Mouse (Mus musculus) heart, embryonic 12.5 days (tissue): ENCODE data around the gene Bfar. TPM values are rescaled to one million over a fixed set of nuclear protein-coding genes. Genes with fewer than 3 reads are reported as not detected.
"Not testable (repeated sequence)": the region's sequence is repeated elsewhere in the genome, so short reads cannot be mapped to it uniquely, and the experiment has no call there.

Experiments
- ATAC-seq: fragments of 200-750 bp; cut with Nextera tagmentation; 2 replicates; pipeline ENCODE4 v1.8.0; 2017; ENCODE audit warnings: moderate TSS enrichment, moderate library complexity; ENCODE audit not compliant: insufficient number of reproducible peaks, low FRiP score
- H3K27ac ChIP-seq: fragments of 300-500 bp; sonication (generic); 2 replicates; pipeline ENCODE4 v1.5.1; 2016; ENCODE audit warnings: mild to moderate bottlenecking, moderate library complexity; ENCODE audit not compliant: poor library complexity, severe bottlenecking
- H3K27me3 ChIP-seq: fragments of 300-500 bp; sonication (generic); replicated peaks from 2 replicates; pipeline ENCODE4 v1.6.1; 2016; ENCODE audit warnings: mild to moderate bottlenecking, moderate library complexity
- H3K36me3 ChIP-seq: fragments of 300-500 bp; sonication (generic); 2 replicates; pipeline ENCODE4 v1.6.1; 2016; ENCODE audit warnings: mild to moderate bottlenecking, moderate library complexity
- H3K4me1 ChIP-seq: fragments of 300-500 bp; sonication (generic); replicated peaks from 2 replicates; pipeline ENCODE4 v1.6.1; 2016; ENCODE audit warnings: mild to moderate bottlenecking
- H3K4me2 ChIP-seq: fragments of 300-500 bp; sonication (generic); 2 replicates; pipeline ENCODE4 v1.6.1; 2016; ENCODE audit warnings: mild to moderate bottlenecking, moderate library complexity
- H3K4me3 ChIP-seq: fragments of 300-500 bp; sonication (generic); 2 replicates; pipeline ENCODE4 v1.5.1; 2016; ENCODE audit warnings: mild to moderate bottlenecking
- H3K9ac ChIP-seq: fragments of 300-500 bp; sonication (generic); 2 replicates; pipeline ENCODE4 v1.6.1; 2016; ENCODE audit warnings: mild to moderate bottlenecking, moderate library complexity
- H3K9me3 ChIP-seq: fragments of 300-500 bp; sonication (generic); replicated peaks from 2 replicates; pipeline ENCODE4 v1.6.1; 2016; ENCODE audit warnings: mild to moderate bottlenecking, moderate library complexity
- WGBS: fragments of 180-500 bp; shearing (Covaris S2); methylation state at CpG from one replicate; pipeline ENCODE4 v1.1.7; 2016; 5-methylcytosine and 5-hydroxymethylcytosine counted together
- polyA plus RNA-seq: library from polyadenylated mRNA; unstranded; fragments of >200 nt; fragmentation: Nextera tagmentation; extraction: Ambion mirVana; gene quantifications from 2 replicates; pipeline ENCODE4 v1.2.1, GENCODE M21; 2016

Gene Bfar
- polyA plus RNA-seq, 1 experiment from 2014 or later = 30.5 TPM

GRCm38 (mm10) chr16:13722937-13723336, 51.3 kb downstream of the Bfar start:
- no peak overlapping the region for H3K4me3 ChIP-seq
- no peaks in the 10 kb centered on the region for H3K27me3 ChIP-seq
- no peaks in the 10 kb centered on the region for H3K36me3 ChIP-seq
- H3K27ac ChIP-seq = no peak overlapping the region
- H3K9ac ChIP-seq = no peak overlapping the region
- 41% methylated on average over 10 of the region's 10 CpGs for WGBS
- H3K4me2 ChIP-seq = no peak overlapping the region
- H3K9me3 ChIP-seq = no peaks in the 10 kb centered on the region
- H3K4me1 ChIP-seq = no peaks in the 10 kb centered on the region
- ATAC-seq = no peak

- H3K4me3 ChIP-seq = no peak overlapping the region
- H3K9me3 ChIP-seq = no peaks in the 10 kb centered on the region
- peaks cover 9% of the 10 kb centered on the region for H3K4me1 ChIP-seq
- H3K4me2 ChIP-seq = no peak overlapping the region
- H3K9ac ChIP-seq = no peak overlapping the region
- H3K27me3 ChIP-seq = peaks cover 7% of the 10 kb centered on the region; the same call in 1 of the 2 replicates
- H3K36me3 ChIP-seq = no peaks in the 10 kb centered on the region
- H3K27ac ChIP-seq = no peak overlapping the region
- no peak for ATAC-seq
- 90% methylated on average over 5 of the region's 5 CpGs for WGBS
Observed at GRCm38 (mm10) chr16:13727811-13728335, 56.2 kb downstream of the Bfar start.

GRCm38 (mm10) chr16:13729428-13729827, 57.8 kb downstream of the Bfar start:
- Histone ChIP-seq H3K4me2 (no peak overlapping the region), H3K9me3 (no peaks in the 10 kb centered on the region), H3K4me3 (no peak overlapping the region), H3K9ac (no peak overlapping the region), H3K36me3 (no peaks in the 10 kb centered on the region), H3K4me1 (peaks cover 9% of the 10 kb centered on the region), H3K27me3 (peaks cover 7% of the 10 kb centered on the region; the same call in 1 of the 2 replicates), H3K27ac (no peak overlapping the region)
- 84% methylated on average over 4 of the region's 4 CpGs for WGBS
- ATAC-seq = no peak

DNA sequence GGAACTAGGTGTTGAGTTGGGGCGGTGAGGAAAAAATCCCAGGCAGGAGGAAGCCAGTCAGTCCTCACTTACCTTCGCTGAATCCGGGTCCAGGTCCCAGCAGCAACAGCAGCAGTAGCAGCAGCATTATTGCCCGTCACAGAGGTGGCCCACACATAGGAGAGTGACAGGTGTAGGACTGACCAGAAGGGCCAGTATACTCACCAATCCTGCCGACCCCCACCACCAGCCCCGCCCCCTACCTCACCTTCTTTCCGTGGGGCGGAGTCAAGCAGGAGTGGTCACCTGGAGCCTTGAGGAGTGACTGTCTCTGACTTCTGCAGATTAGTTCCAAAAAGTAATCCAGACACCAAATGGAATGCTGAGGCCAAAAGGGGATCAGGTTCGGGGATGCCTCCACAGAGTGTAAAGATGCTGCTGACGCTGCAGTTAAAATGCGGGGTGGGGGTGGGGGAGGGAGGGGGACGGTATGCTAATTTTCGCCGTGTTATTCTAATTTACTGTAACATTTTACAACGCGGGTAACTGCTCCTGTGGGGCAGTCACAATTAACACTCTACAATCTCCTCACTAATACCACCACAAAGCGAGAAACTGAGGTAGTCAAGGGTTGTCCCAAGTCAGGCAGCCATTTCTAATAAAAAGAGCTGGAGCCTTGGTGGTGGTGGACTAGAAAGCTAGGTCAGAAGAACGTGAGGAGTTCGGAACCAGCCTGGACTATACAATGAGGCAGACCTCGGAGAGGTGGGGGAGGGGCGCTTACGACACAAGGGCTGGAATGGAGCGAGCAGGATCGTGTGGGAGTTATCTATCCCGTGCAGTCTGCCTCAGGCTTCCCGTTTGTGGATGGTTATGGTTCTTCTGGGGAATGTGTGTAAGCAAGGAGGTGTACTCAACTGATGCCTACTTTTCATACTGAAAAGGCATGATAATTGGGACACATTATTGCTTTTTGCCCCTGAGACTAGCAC, 58.9 kb downstream of the Bfar start, which contains the start of gene Pla2g10:
TSS of gene Pla2g10 (minus strand) at position 699 of the 971 bp plus-strand sequence.
- H3K4me1 ChIP-seq = peaks cover 9% of the 10 kb centered on the region
- no peaks in the 10 kb centered on the region for H3K9me3 ChIP-seq
- H3K4me3 ChIP-seq = peak within 1 kb of the TSS; percentile 26
- peaks cover 7% of the 10 kb centered on the region; the same call in 1 of the 2 replicates for H3K27me3 ChIP-seq
- no peak within 1 kb of the TSS for H3K27ac ChIP-seq
- ATAC-seq = 0 out of 2 replicates have a peak, but pooled peaks have one; percentile 22
- WGBS = 8% methylated on average over 26 of the region's 26 CpGs
- no peak within 1 kb of the TSS for H3K9ac ChIP-seq
- H3K4me2 ChIP-seq = peak within 1 kb of the TSS; percentile 64
- H3K36me3 ChIP-seq = no peaks in the 10 kb centered on the region

GRCm38 (mm10) chr16:13732786-13733185, 61.1 kb downstream of the Bfar start:
- no peak overlapping the region for H3K4me2 ChIP-seq
- H3K36me3 ChIP-seq = no peaks in the 10 kb centered on the region
- ATAC-seq = no peak
- no peak overlapping the region for H3K9ac ChIP-seq
- H3K27me3 ChIP-seq = peaks cover 7% of the 10 kb centered on the region; the same call in 1 of the 2 replicates
- H3K4me3 ChIP-seq = no peak overlapping the region
- peaks cover 9% of the 10 kb centered on the region for H3K4me1 ChIP-seq
- no peaks in the 10 kb centered on the region for H3K9me3 ChIP-seq
- H3K27ac ChIP-seq = no peak overlapping the region
- WGBS = 63% methylated on average over 3 of the region's 3 CpGs

DNA sequence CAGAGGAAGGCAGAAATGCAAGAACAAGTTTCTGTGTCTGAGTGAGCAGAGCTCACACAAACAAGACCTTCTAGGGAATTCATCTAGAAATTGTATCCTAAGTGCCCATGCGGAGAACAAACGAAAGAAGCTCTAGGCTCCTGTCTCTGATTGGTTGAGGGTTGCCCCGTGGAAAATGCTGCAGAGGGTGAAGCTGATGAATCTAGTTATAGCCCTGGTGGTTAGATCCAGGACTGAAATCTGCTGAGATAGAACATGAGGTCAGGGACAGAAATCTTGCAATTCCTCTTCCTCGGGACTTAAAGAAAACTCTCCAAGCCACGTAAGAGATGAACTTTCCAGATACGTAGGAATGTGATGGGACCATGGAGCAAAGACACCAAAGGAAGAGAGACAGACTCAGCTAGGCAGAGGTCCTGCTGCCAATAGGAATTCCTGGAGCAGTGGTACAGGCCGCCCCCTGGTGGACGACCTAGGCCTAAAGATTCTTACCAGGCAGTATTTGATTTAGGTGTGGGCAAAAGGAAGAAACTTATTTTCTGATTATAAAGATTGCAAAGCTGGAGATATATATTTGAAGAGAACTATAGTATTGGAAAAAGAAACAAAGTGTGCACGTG, 62.0 kb downstream of the Bfar start:
- Histone ChIP-seq H3K27me3 (peaks cover 7% of the 10 kb centered on the region; the same call in 1 of the 2 replicates), H3K4me3 (no peak overlapping the region), H3K9ac (no peak overlapping the region), H3K4me2 (no peak overlapping the region), H3K27ac (no peak overlapping the region), H3K36me3 (no peaks in the 10 kb centered on the region), H3K9me3 (no peaks in the 10 kb centered on the region), H3K4me1 (peaks cover 9% of the 10 kb centered on the region)
- 20% methylated on average over 9 of the region's 9 CpGs for WGBS
- ATAC-seq = no peak

GRCm38 (mm10) chr16:13735977-13736376, 64.3 kb downstream of the Bfar start:
- no peak overlapping the region for H3K4me3 ChIP-seq
- H3K9me3 ChIP-seq = no peaks in the 10 kb centered on the region
- WGBS = 76% methylated on average over 8 of the region's 8 CpGs
- no peaks in the 10 kb centered on the region; the same call in 1 of the 2 replicates for H3K4me1 ChIP-seq
- no peak for ATAC-seq
- no peaks in the 10 kb centered on the region for H3K36me3 ChIP-seq
- no peak overlapping the region for H3K27ac ChIP-seq
- H3K27me3 ChIP-seq = no peaks in the 10 kb centered on the region
- no peak overlapping the region for H3K4me2 ChIP-seq
- no peak overlapping the region for H3K9ac ChIP-seq

- H3K27me3 ChIP-seq, H3K27ac ChIP-seq, H3K4me2 ChIP-seq, H3K9ac ChIP-seq, H3K9me3 ChIP-seq, ATAC-seq, H3K4me3 ChIP-seq, H3K36me3 ChIP-seq, H3K4me1 ChIP-seq: not testable (repeated sequence)
- 61% methylated on average over 4 of the region's 4 CpGs for WGBS
Observed at GRCm38 (mm10) chr16:13739044-13739443, 67.4 kb downstream of the Bfar start.

- H3K27ac ChIP-seq = no peak overlapping the region
- H3K4me1 ChIP-seq = no peaks in the 10 kb centered on the region
- H3K4me2 ChIP-seq = no peak overlapping the region
- no peak overlapping the region for H3K9ac ChIP-seq
- H3K27me3 ChIP-seq = no peaks in the 10 kb centered on the region
- 66% methylated on average over 2 of the region's 2 CpGs for WGBS
- no peak overlapping the region for H3K4me3 ChIP-seq
- no peaks in the 10 kb centered on the region for H3K9me3 ChIP-seq
- no peak for ATAC-seq
- no peaks in the 10 kb centered on the region for H3K36me3 ChIP-seq
Observed at GRCm38 (mm10) chr16:13740844-13741243, 69.2 kb downstream of the Bfar start.

DNA sequence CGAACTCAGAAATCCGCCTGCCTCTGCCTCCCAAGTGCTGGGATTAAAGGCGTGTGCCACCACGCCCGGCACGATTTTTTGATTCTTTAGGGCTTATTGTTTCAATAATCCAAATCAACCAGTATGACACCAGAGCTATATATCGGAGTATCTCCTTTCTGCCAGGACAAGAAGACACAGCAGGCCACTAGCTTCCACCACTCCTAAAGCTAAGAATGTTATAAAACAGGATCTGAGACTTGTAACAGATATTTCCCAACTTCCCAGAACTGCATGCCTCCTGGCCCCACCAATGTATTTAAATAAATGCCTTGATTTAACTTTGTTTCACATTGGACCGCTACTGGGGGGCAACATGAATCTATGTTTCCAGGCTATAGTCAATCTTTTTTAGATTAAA, 76.0 kb downstream of the Bfar start:
- no peak overlapping the region for H3K9ac ChIP-seq
- H3K27me3 ChIP-seq = no peaks in the 10 kb centered on the region; the same call in 1 of the 2 replicates
- no peaks in the 10 kb centered on the region for H3K4me1 ChIP-seq
- no peaks in the 10 kb centered on the region for H3K9me3 ChIP-seq
- no peak for ATAC-seq
- WGBS = 84% methylated on average over 8 of the region's 8 CpGs
- H3K4me3 ChIP-seq = no peak overlapping the region
- no peak overlapping the region for H3K4me2 ChIP-seq
- H3K36me3 ChIP-seq = no peaks in the 10 kb centered on the region
- no peak overlapping the region for H3K27ac ChIP-seq

- Histone ChIP-seq H3K36me3 (no peaks in the 10 kb centered on the region), H3K4me1 (no peaks in the 10 kb centered on the region), H3K27me3 (no peaks in the 10 kb centered on the region; the same call in 1 of the 2 replicates), H3K4me2 (no peak overlapping the region), H3K9me3 (no peaks in the 10 kb centered on the region), H3K9ac (no peak overlapping the region), H3K27ac (no peak overlapping the region), H3K4me3 (no peak overlapping the region)
- no peak for ATAC-seq
- WGBS = 68% methylated on average over 3 of the region's 3 CpGs
Observed at GRCm38 (mm10) chr16:13748124-13748523, 76.5 kb downstream of the Bfar start.
